Mouse (Mus musculus) liver, embryonic 11.5 days (tissue): ENCODE results near the gene Vps54. TPM values are rescaled to one million over a fixed set of nuclear protein-coding genes. Genes with fewer than 3 reads are reported as not detected.
"Not testable (repeated sequence)": the region's sequence is repeated elsewhere in the genome, so short reads cannot be mapped to it uniquely, and the experiment has no call there.

Source experiments
- ATAC-seq: fragments of 200-750 bp; cut with Nextera tagmentation; replicated peaks from 2 replicates; pipeline ENCODE4 v1.8.0; 2017; ENCODE audit warnings: moderate number of reproducible peaks, mild to moderate bottlenecking, moderate TSS enrichment, moderate library complexity; ENCODE audit not compliant: low FRiP score
- DNase-seq: peaks from one replicate; pipeline ENCODE4 v3.0.0-alpha.2; 2017; ENCODE audit warnings: low spot score
- H3K27ac ChIP-seq: fragments of 300-500 bp; sonication (generic); 2 replicates; pipeline ENCODE4 v1.5.1; 2014; ENCODE audit warnings: mild to moderate bottlenecking, low read depth, low read length, control low read depth
- H3K27me3 ChIP-seq: fragments of 300-500 bp; sonication (generic); replicated peaks from 2 replicates; pipeline ENCODE4 v1.6.1; 2014; ENCODE audit warnings: low read length, mixed read lengths; ENCODE audit not compliant: control insufficient read depth, insufficient read depth
- H3K36me3 ChIP-seq: fragments of 300-500 bp; sonication (generic); 2 replicates; pipeline ENCODE4 v1.6.1; 2014; ENCODE audit warnings: mild to moderate bottlenecking, low read length, moderate library complexity, mixed read lengths; ENCODE audit not compliant: control insufficient read depth, insufficient read depth
- H3K4me1 ChIP-seq: fragments of 300-500 bp; sonication (generic); replicated peaks from 2 replicates; pipeline ENCODE4 v1.6.1; 2014; ENCODE audit warnings: low read length, mixed read lengths; ENCODE audit not compliant: control insufficient read depth, insufficient read depth
- H3K4me2 ChIP-seq: fragments of 300-500 bp; sonication (generic); 2 replicates; pipeline ENCODE4 v1.6.1; 2014; ENCODE audit warnings: mild to moderate bottlenecking, control low read depth, moderate library complexity
- H3K4me3 ChIP-seq: fragments of 300-500 bp; sonication (generic); 2 replicates; pipeline ENCODE4 v1.5.1; 2014; ENCODE audit warnings: low read depth, low read length, control low read depth
- H3K9ac ChIP-seq: fragments of 300-500 bp; sonication (generic); 2 replicates; pipeline ENCODE4 v1.6.1; 2014; ENCODE audit warnings: low read depth, low read length, control low read depth
- H3K9me3 ChIP-seq: fragments of 300-500 bp; sonication (generic); 2 replicates; pipeline ENCODE4 v1.6.1; 2016; ENCODE audit warnings: low read length, inconsistent platforms, mixed read lengths; ENCODE audit not compliant: control insufficient read depth
- WGBS: fragments of 180-500 bp; shearing (Covaris S2); extraction: QIAGEN DNeasy Blood & Tissue Kit; methylation state at CpG from one replicate; pipeline ENCODE4 v1.1.7; 2014; 5-methylcytosine and 5-hydroxymethylcytosine counted together
- polyA plus RNA-seq: library from polyadenylated mRNA; unstranded; fragments of >200 nt; fragmentation: Nextera tagmentation; extraction: Ambion mirVana; gene quantifications from 2 replicates; pipeline ENCODE4 v1.2.1, GENCODE M21; 2014

Vps54 gene
- polyA plus RNA-seq, 1 experiment from 2014 or later = 11.1 TPM

DNA sequence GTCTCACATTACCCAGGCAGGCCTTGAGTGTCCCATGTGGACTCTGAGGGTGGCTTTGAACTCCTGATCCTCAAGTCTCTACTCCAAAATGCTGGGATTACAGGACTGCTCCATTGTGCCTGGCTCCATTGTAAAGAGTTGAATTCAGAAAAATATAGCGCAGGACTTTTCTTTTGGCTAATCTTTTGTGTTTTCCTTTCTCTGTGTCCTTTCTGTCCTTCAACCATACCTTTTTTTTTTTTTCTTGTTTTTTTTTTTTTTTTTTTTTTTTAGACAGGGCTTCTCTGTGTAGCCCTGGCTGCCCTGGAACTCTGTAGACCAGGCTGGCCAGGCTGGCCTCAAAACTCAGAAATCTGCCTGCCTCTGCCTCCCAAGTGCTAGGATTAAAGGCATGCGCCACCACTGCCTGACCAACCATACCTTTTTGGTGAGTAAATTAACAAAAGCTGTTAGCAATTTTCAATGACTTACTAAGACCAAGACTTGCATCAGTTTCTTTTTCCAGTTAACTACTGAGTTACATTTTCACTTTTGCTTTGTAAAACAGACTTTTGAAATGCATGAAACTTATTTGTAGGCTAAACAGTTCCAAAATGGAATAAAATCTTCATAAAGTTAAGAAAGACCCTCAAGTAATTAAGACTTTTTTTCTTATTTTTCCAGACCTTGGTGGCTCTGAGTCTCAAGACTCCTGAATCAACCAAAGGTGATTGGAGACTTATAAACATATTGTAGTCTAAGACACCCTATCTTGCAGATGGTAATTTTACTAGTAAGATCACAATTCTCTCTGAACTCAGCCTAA, 1.4 kb upstream of the Vps54 start:
- Histone ChIP-seq H3K27ac (no peak overlapping the region), H3K4me1 (peaks cover 5% of the 10 kb centered on the region; the same call in 1 of the 2 replicates), H3K9ac (no peak overlapping the region; the same call in 1 of the 2 replicates)

DNA sequence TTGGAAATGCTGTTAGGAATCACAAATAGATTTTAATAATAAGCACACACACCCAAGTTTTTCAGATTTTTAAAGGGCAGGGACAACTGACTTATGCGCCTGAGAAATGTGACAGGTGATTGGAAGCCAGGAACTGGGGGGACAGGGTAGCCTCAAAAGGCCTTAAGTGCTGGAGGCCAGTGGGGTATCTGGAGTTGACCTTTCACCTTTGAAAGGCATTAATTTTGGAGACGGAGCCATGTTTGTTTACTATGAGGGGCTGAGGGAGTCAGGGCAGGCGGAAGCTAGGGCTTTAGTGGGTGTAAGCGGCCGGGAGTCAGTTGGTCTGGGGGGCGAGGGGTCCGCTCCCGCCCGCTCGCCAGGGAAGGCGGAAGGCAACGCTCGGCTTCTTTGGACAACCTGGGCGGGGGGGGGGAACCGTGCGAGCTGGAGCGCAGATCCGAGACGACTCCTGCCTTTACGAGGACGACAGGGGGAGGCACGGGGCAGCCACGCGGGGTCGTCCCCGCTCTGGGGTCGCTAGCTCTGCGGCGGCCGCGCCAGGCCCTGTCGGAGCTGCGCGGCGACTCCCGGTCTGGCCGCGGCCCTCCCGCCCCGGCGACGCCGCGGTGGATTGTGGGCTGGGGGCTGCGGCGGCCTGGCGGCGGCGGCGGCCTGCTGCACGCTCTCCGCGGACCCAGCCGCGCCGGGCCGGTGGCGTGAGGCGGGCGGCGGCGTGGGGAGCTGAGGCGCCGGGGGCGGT, 631 bp upstream of the Vps54 start:
- Histone ChIP-seq H3K36me3 (no peaks in the 10 kb centered on the region), H3K4me1 (peaks cover 5% of the 10 kb centered on the region; the same call in 1 of the 2 replicates), H3K27ac (peak overlapping the region; percentile 77), H3K9ac (peak overlapping the region; percentile 97), H3K27me3 (no peaks in the 10 kb centered on the region), H3K4me2 (peak overlapping the region; percentile 63), H3K9me3 (no peaks in the 10 kb centered on the region), H3K4me3 (peak overlapping the region; percentile 96)
- peak; percentile 81 for ATAC-seq
- WGBS = under 1% methylated on average over 64 of the region's 65 CpGs
- DNase-seq = peak; percentile 81

More for the DNA sequence above, 1.4 kb upstream of the Vps54 start:
- H3K27me3 ChIP-seq = no peaks in the 10 kb centered on the region
- WGBS = 92% methylated on average over 2 of the region's 2 CpGs
- no peak for ATAC-seq
- no peaks in the 10 kb centered on the region for H3K9me3 ChIP-seq
- H3K4me2 ChIP-seq = peak overlapping the region; percentile 63
- H3K36me3 ChIP-seq = no peaks in the 10 kb centered on the region
- peak overlapping the region; percentile 96; the same call in 1 of the 2 replicates for H3K4me3 ChIP-seq
- DNase-seq = no peak

DNA sequence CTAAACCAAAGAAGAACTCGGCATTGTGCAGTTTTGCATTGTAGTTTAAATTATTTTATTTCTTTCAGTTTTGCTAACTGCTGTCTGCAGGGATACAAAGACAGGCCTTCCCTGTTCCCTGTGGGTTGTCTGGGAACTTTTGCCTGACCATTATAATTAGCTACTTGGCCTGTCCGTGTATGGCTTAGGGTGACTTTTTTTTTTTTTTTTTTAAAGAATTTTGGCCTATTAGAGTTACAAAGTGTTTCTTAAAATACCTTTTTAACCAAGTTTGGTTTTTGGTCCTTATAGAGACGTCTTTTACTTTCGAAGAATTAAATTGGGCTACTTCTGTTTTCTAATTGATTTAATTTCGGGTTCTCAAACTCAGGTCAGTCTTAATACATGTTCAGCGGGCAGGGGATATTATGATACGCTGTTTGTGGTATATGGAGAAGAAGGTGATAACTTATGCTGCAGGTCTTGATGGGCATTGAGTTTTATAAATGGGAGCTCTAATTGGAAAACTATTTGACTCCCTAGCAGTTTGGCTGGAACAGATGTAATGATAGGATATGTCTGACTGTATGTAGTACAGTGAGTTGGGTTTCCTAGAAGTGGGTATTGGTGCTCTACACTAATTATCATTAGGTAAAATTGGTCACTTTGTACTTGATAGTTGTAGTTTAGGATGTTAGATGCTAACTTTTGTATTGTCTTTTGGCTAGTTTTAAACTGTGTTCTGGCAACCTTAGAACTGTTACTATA, 855 bp downstream of the Vps54 start:
- no peaks in the 10 kb centered on the region for H3K36me3 ChIP-seq
- peaks cover 5% of the 10 kb centered on the region; the same call in 1 of the 2 replicates for H3K4me1 ChIP-seq
- H3K9me3 ChIP-seq = no peaks in the 10 kb centered on the region
- ATAC-seq (no peak), DNase-seq (no peak)
- H3K27me3 ChIP-seq = no peaks in the 10 kb centered on the region
- H3K4me2 ChIP-seq = peak overlapping the region; percentile 63
- peak overlapping the region; percentile 96 for H3K4me3 ChIP-seq
- peak overlapping the region; percentile 77 for H3K27ac ChIP-seq
- WGBS = 27% methylated on average over 7 of the region's 7 CpGs
- H3K9ac ChIP-seq = peak overlapping the region; percentile 97

- Histone ChIP-seq H3K9ac (no peak overlapping the region), H3K4me3 (no peak overlapping the region), H3K27ac (no peak overlapping the region), H3K4me2 (no peak overlapping the region; the same call in 1 of the 2 replicates), H3K4me1 (peaks cover 5% of the 10 kb centered on the region; the same call in 1 of the 2 replicates), H3K9me3 (no peaks in the 10 kb centered on the region), H3K36me3 (no peaks in the 10 kb centered on the region), H3K27me3 (no peaks in the 10 kb centered on the region)
- WGBS = 70% methylated on average over 1 of the region's 1 CpGs
- no peak for ATAC-seq
- no peak for DNase-seq
Measured at GRCm38 (mm10) chr11:21241351-21241750, 2.3 kb downstream of the Vps54 start.

DNA sequence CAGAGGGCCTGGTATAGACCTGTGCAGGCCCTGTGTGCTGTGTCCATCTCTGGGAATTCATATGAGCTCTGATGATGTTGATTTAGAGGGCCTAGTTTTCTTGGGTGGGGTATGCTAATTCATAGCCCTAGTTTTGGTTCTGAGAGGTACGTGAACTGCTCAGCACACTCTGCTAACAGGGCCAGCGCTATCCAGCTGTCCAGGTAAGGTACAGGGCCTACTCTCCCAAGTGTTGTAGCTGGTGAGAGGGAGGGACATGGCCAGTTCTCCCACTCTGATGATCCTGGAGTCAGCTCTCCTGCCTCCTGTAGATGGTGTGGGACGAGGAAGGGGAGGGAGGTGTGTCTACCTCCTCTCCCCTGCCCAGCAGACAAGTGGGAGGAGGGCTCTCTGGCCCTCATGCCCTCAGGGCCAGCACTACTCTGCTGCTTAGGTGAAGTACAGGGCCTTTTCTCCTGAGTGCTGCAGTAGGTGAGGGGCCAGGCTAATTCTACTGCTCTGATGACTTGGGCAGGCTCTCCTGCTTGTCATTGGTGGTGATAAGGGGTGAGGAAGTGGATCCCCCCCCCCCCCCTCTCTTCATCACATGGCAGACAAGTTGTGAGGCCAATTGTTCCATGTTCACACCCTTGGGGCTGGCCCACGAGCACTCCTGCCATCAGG, 8.3 kb downstream of the Vps54 start:
- no peak overlapping the region for H3K4me3 ChIP-seq
- DNase-seq (no peak), ATAC-seq (peak; percentile 43; the same call in 1 of the 2 replicates)
- no peaks in the 10 kb centered on the region for H3K36me3 ChIP-seq
- H3K4me2 ChIP-seq = no peak overlapping the region
- no peak overlapping the region for H3K9ac ChIP-seq
- H3K9me3 ChIP-seq = no peaks in the 10 kb centered on the region
- no peaks in the 10 kb centered on the region; the same call in 1 of the 2 replicates for H3K4me1 ChIP-seq
- H3K27ac ChIP-seq = no peak overlapping the region
- no peaks in the 10 kb centered on the region for H3K27me3 ChIP-seq
- 84% methylated on average over 4 of the region's 4 CpGs for WGBS

- 84% methylated on average over 1 of the region's 1 CpGs for WGBS
- Histone ChIP-seq H3K36me3 (no peaks in the 10 kb centered on the region), H3K9me3 (no peaks in the 10 kb centered on the region), H3K27ac (no peak overlapping the region), H3K4me1 (no peaks in the 10 kb centered on the region; the same call in 1 of the 2 replicates), H3K27me3 (no peaks in the 10 kb centered on the region), H3K4me3 (no peak overlapping the region), H3K9ac (no peak overlapping the region), H3K4me2 (no peak overlapping the region)
- ATAC-seq = 0 out of 2 replicates have a peak, but pooled peaks have one; percentile 12
- DNase-seq = no peak
Measured at GRCm38 (mm10) chr11:21247940-21248339, 8.9 kb downstream of the Vps54 start.

GRCm38 (mm10) chr11:21250366-21250765, 11.3 kb downstream of the Vps54 start:
- Histone ChIP-seq H3K9ac (no peak overlapping the region), H3K9me3 (no peaks in the 10 kb centered on the region), H3K27me3 (no peaks in the 10 kb centered on the region), H3K4me1 (no peaks in the 10 kb centered on the region; the same call in 1 of the 2 replicates), H3K4me2 (no peak overlapping the region), H3K36me3 (no peaks in the 10 kb centered on the region), H3K4me3 (no peak overlapping the region), H3K27ac (no peak overlapping the region)
- WGBS = 89% methylated on average over 1 of the region's 1 CpGs
- ATAC-seq = no peak
- no peak for DNase-seq

DNA sequence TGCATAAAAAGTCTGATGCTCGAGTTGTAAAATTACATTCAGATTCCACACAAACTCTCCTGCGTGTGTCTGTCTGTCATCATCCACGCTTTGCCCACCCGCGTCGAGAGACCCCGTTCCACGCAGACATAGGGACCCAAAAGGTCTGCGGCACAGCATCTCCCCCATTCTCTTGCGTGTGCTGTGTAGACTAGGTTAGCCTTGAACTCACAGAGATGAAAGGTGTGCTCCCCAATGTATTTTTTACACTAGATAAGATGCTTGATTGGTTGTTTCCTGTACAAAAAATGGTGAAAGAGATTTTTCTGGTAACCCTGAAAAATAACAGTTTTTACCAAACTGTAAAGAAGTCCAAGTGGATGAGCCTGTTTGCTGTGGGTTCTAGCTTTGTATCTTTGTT, 19.5 kb downstream of the Vps54 start:
- H3K9me3 ChIP-seq, DNase-seq: not testable (repeated sequence)
- WGBS = 96% methylated on average over 10 of the region's 10 CpGs

More for the DNA sequence above, 19.5 kb downstream of the Vps54 start:
- not testable (repeated sequence) for H3K27me3 ChIP-seq, ATAC-seq, H3K4me3 ChIP-seq, H3K4me1 ChIP-seq, H3K4me2 ChIP-seq, H3K9ac ChIP-seq, H3K36me3 ChIP-seq, H3K27ac ChIP-seq
